Mouse (Mus musculus): ENCODE results near the gene Zfp867.

GRCm38 (mm10) chr11:59485641-59486040, 13.4 kb upstream of the Zfp867 start:
- TF ChIP-seq POLR2A (IDR thresholded peaks at IDR 0.05; ENCODE audit: low read depth, low read length) (no peak), CTCF (conservative IDR thresholded peaks at IDR 0.05; ENCODE audit: insufficient read depth, insufficient read length, low read depth, low read length) (no peak)
